Comparison of ENCODE assay signal across 30 mouse cellular contexts in the genomic region with DNA sequence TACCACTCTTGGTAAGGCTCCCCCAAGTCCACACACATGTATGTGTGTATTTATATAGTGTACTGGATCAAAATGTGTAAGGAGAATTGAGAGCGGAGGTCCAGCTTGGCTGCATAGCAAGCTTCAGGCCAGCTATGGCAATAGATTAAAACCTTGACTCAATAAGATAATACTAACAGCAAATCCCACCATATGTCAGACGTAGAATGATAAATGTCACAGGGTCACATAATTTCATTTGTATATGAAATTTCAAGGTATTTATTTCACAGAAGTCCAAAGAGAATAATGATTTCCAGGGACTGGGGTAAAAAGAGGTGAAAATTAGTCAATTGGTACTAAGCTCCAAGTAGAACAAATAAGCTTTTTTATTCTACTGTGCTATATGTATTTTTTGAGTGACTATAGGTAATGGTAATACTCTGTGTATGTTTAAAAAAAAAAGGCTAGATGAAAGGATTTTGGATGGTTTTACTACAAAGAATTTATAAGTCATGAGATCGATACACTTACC.
"Had no signal": no experiment of that assay in that cellular context is flagged by ENCODE, and none has a peak within 500 bp of the region (broad histone marks: within the 10 kb centered on the region; RNA-seq: fewer than 3 reads in every experiment).

No protein-coding gene starts in this region.

- H3K4me1 ChIP-seq: hindbrain, embryonic 12.5 days; hindbrain, embryonic 13.5 days; hindbrain, embryonic 15.5 days; intestine, embryonic 15.5 days; kidney, embryonic 15.5 days had no signal

- H3K27me3 ChIP-seq: heart, embryonic 12.5 days; heart, embryonic 13.5 days; heart, embryonic 15.5 days; hindbrain, embryonic 12.5 days; hindbrain, embryonic 13.5 days; hindbrain, embryonic 15.5 days; intestine, embryonic 15.5 days; kidney, embryonic 15.5 days had no signal

- H3K27ac ChIP-seq: heart, embryonic 10.5 days; heart, embryonic 13.5 days; heart, embryonic 15.5 days; hindbrain, embryonic 10.5 days; hindbrain, embryonic 12.5 days; hindbrain, embryonic 13.5 days; hindbrain, embryonic 14.5 days; hindbrain, embryonic 15.5 days; hindbrain, postnatal 0 days; intestine, embryonic 15.5 days; kidney, embryonic 15.5 days; kidney, postnatal 0 days; layer of hippocampus, adult 2 months; left cerebral cortex, adult 2 months had no signal

- H3K4me3 ChIP-seq: heart, embryonic 10.5 days; heart, embryonic 12.5 days; heart, embryonic 13.5 days; heart, embryonic 15.5 days; hindbrain, embryonic 10.5 days; hindbrain, embryonic 12.5 days; hindbrain, embryonic 13.5 days; hindbrain, embryonic 15.5 days; intestine, embryonic 15.5 days; kidney, embryonic 15.5 days; layer of hippocampus, adult 2 months; left cerebral cortex, adult 2 months had no signal

- H3K36me3 ChIP-seq: heart, embryonic 10.5 days; heart, embryonic 12.5 days; heart, embryonic 13.5 days; heart, embryonic 15.5 days; hindbrain, embryonic 10.5 days; hindbrain, embryonic 12.5 days; hindbrain, embryonic 13.5 days; hindbrain, embryonic 15.5 days; intestine, embryonic 15.5 days; kidney, embryonic 15.5 days had no signal

- DNase-seq: heart, postnatal 10 days; heart, postnatal 14 days; heart, postnatal 36 days; heart, postnatal 4 days; kidney, adult 18-20 months; kidney, adult 2 months; kidney, adult 8-10 months; kidney, adult 9 months; kidney, postnatal 10 days; kidney, postnatal 14 days; kidney, postnatal 25 days; kidney, postnatal 36 days; kidney, postnatal 4 days; layer of hippocampus, adult 9-11 months; layer of hippocampus, postnatal 36 days had no signal

- H3K9me3 ChIP-seq: heart, embryonic 10.5 days; heart, embryonic 12.5 days; heart, embryonic 13.5 days; heart, embryonic 15.5 days; hindbrain, embryonic 10.5 days; hindbrain, embryonic 12.5 days; hindbrain, embryonic 13.5 days; hindbrain, embryonic 15.5 days; intestine, embryonic 15.5 days; kidney, embryonic 15.5 days had no signal

- H3K9ac ChIP-seq: heart, embryonic 12.5 days; heart, embryonic 13.5 days; heart, embryonic 15.5 days; hindbrain, embryonic 12.5 days; hindbrain, embryonic 13.5 days; hindbrain, embryonic 14.5 days; hindbrain, embryonic 15.5 days; intestine, embryonic 15.5 days; kidney, embryonic 15.5 days had no signal
